Comparison of ENCODE assay signal across 7 mouse cellular contexts in genomic region chr5:125441234-125442114, GRCm38 (mm10). TPM values are rescaled to one million over a fixed set of nuclear protein-coding genes. Genes with fewer than 3 reads are reported as not detected.
DNase-seq lines count a peak whose midpoint lies in the region; ATAC-seq lines count a peak whose summit lies in the region.

Gene Bri3bp, plus strand, starts transcription at chr5:125441568.

- intact Hi-C loops in left cerebral cortex, postnatal 10 days (cut with DNase I), result no loop called here

- peak within 1 kb of the TSS; percentile 94 for H3K4me3 ChIP-seq in hindbrain, embryonic 15.5 days

- no peaks in the 10 kb centered on the region for H3K9me3 ChIP-seq in hindbrain, embryonic 15.5 days

- peak within 1 kb of the TSS; percentile 82 for H3K27ac ChIP-seq in hindbrain, embryonic 15.5 days (replicated peaks)

- WGBS in hindbrain, embryonic 15.5 days, result 0% methylated on average over 70 of the region's 97 CpGs

- peak; percentile 90 for ATAC-seq in hindbrain, embryonic 15.5 days (ENCODE audit: low FRiP score, low read depth)
- peak; percentile 76 for ATAC-seq in megakaryocyte-erythroid progenitor cell, adult 5-6 weeks (replicated peaks; ENCODE audit: low FRiP score, low TSS enrichment, poor library complexity, severe bottlenecking)

- peak within 1 kb of the TSS; percentile 73 for H3K4me2 ChIP-seq in hindbrain, embryonic 15.5 days

- H3K9ac ChIP-seq in hindbrain, embryonic 15.5 days, result peak within 1 kb of the TSS; percentile 90

- peaks cover 23% of the 10 kb centered on the region for H3K4me1 ChIP-seq in hindbrain, embryonic 15.5 days (replicated peaks)

- H3K27me3 ChIP-seq in hindbrain, embryonic 15.5 days, result no peaks in the 10 kb centered on the region

- DNase-seq in R1 (ENCODE audit: low read depth, low spot score), result peak; percentile 84
- peak; percentile 58 for DNase-seq in cerebellum, adult 8-10 months
- peak in 1 of 2 experiments; percentile 47 for DNase-seq in frontal cortex, adult 2 months (ENCODE audit: extremely low spot score in 1 of 2, low spot score in 1 of 2)
- DNase-seq in left cerebral cortex, postnatal 10 days (ENCODE audit: extremely low spot score in 1 of 2, low spot score in 2 of 2), result peak in 1 of 2 experiments; percentile 68
- DNase-seq in right cerebral cortex, postnatal 4 days, result peak; percentile 63

- H3K36me3 ChIP-seq in hindbrain, embryonic 15.5 days, result no peaks in the 10 kb centered on the region

RNA-seq across cellular contexts. Expression of gene Bri3bp, which starts in this region (rescaled TPM):
- 31.6 and 34.1 TPM in 2 replicates for polyA plus RNA-seq in frontal cortex, adult 2 months (2012; rRNA removed)
- 39.4 and 42.8 TPM in 2 replicates for polyA plus RNA-seq in hindbrain, embryonic 15.5 days (2015; fragmentation: Nextera tagmentation; extraction: Ambion mirVana)
- 10 to 100 TPM; 81.3 to 83.6 TPM for total RNA-seq in left cerebral cortex, postnatal 10 days (2021)
- total RNA-seq in megakaryocyte-erythroid progenitor cell, adult 5-6 weeks (2014; fragmentation: Nextera tagmentation), result 37.4 and 77.0 TPM in 2 replicates
- 28.5 and 31.3 TPM in 2 replicates for total RNA-seq in megakaryocyte-erythroid progenitor cell, adult 5-6 weeks (2017)
